Mouse (Mus musculus) testis, adult 2 months (tissue): ENCODE data around the gene Cop1. TPM values are rescaled to one million over a fixed set of nuclear protein-coding genes. Genes with fewer than 3 reads are reported as not detected.

Source experiments
- H3K27ac ChIP-seq: fragments of 200-500 bp; 2 replicates; pipeline ENCODE4 v1.5.1; 2012; ENCODE audit warnings: low read depth, low read length; ENCODE audit not compliant: control insufficient read depth, insufficient read depth
- H3K27me3 ChIP-seq: fragments of 200-500 bp; 2 replicates; pipeline ENCODE4 v1.6.1; 2012; ENCODE audit warnings: mild to moderate bottlenecking, low read length, moderate library complexity; ENCODE audit not compliant: control insufficient read depth, insufficient read depth
- H3K36me3 ChIP-seq: fragments of 200-500 bp; 2 replicates; pipeline ENCODE4 v1.6.1; 2012; ENCODE audit warnings: mild to moderate bottlenecking, low read length; ENCODE audit not compliant: control insufficient read depth, insufficient read depth
- H3K4me1 ChIP-seq: fragments of 200-500 bp; 2 replicates; pipeline ENCODE4 v1.6.1; 2012; ENCODE audit warnings: low read length; ENCODE audit not compliant: control insufficient read depth, insufficient read depth
- H3K4me3 ChIP-seq: fragments of 200-500 bp; 2 replicates; pipeline ENCODE4 v1.5.1; 2012; ENCODE audit warnings: low read depth, mild to moderate bottlenecking, low read length, moderate library complexity, mixed read lengths; ENCODE audit not compliant: control insufficient read depth
- CTCF ChIP-seq: fragments of 200-500 bp; IDR thresholded peaks from 2 replicates; pipeline ENCODE4 v1.5.1; 2012; ENCODE audit warnings: low read depth, mild to moderate bottlenecking, inconsistent platforms, low read length, moderate library complexity; ENCODE audit not compliant: control insufficient read depth, insufficient read depth, insufficient replicate concordance
- POLR2A ChIP-seq: fragments of 200-500 bp; IDR thresholded peaks from 2 replicates; pipeline ENCODE4 v1.6.1; 2012; ENCODE audit warnings: low read depth, mild to moderate bottlenecking, inconsistent platforms, low read length, moderate library complexity; ENCODE audit not compliant: control insufficient read depth
- polyA plus RNA-seq: library from polyadenylated mRNA; depleted of rRNA; stranded (reverse); fragments of >200 nt; gene quantifications from 2 replicates; pipeline ENCODE4 v1.2.3, GENCODE M21; 2012

The Cop1 gene
- polyA plus RNA-seq, 1 experiment, result 81.5 TPM

DNA sequence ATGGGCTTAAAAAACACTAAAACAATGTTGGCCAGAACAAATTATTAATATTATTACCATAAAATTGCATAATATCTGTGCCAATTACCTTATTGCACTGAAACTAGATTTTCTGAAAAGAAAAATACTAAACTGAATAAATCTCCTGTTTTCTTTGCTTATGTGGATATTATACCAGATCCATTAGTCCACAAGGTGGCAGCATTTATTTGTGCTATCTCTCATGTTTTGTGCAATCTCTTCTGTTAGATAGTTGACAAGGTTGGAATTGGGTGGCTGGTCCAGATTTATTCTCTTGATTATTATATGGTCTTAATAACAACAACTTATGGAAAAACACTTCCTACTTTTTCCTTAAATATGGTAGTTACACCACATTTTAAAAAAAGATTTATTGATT is 58.1 kb downstream of the Cop1 start:
- H3K4me3 ChIP-seq, result no peak overlapping the region
- H3K27me3 ChIP-seq, result no peaks in the 10 kb centered on the region
- no peak overlapping the region for H3K27ac ChIP-seq
- H3K4me1 ChIP-seq, result no peaks in the 10 kb centered on the region
- TF ChIP-seq POLR2A, result no peak
- no peak for TF ChIP-seq CTCF
- H3K36me3 ChIP-seq, result no peaks in the 10 kb centered on the region

DNA sequence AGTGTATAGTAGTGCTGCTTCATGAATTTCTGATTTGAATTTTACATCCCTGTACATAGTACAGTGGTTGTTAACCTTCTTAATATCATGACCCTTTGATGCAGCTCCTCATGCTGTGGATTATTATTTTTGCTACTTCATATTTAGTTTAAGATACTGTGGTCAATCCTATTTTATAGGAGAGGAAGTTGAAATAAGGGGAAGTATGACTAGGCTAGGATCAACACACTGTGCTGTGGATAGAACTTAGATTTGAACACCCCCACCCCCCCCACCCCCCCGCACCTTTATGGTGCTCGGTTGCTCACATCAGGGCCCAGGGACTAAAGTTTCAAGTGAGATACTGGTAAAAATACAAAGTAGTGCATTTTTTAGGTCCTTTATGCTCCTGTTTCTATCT is 58.7 kb downstream of the Cop1 start:
- H3K27me3 ChIP-seq, result no peaks in the 10 kb centered on the region
- no peak overlapping the region for H3K4me3 ChIP-seq
- no peak overlapping the region for H3K27ac ChIP-seq
- no peaks in the 10 kb centered on the region for H3K4me1 ChIP-seq
- H3K36me3 ChIP-seq, result no peaks in the 10 kb centered on the region
- TF ChIP-seq POLR2A, result no peak
- no peak for TF ChIP-seq CTCF

DNA sequence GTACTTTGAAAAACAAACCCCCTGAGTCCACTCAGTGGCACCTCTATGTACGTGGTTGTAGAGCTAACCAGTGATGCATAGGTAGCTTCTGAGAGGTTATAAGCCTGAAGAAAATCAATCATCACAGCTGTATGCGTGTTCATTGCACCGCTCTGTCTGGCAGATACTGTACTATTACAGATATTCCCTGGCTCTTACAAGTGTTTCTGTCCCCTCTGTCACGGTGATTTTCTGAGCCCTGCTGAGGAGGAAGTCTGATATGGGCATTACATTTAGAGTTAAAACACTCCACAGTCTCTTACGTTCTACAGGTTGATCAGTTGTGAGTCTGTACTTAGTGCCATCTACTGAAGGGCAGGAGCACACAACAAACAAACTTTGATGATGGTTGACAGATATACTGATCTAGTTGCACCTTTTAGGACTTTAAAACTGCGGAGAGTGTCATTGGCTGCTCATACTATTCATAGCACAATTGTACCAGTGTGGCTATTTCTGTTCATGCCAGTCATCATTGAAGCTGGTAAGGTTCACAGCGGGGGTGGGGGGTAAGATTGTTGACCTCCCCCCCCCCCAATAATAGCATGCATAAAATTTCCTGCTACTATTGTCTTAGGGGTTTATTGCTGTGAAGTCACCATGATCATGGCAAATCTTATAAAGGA is 69.4 kb downstream of the Cop1 start:
- TF ChIP-seq CTCF (no peak), POLR2A (no peak)
- Histone ChIP-seq H3K36me3 (no peaks in the 10 kb centered on the region), H3K27ac (no peak overlapping the region), H3K4me3 (no peak overlapping the region), H3K4me1 (no peaks in the 10 kb centered on the region), H3K27me3 (no peaks in the 10 kb centered on the region)

DNA sequence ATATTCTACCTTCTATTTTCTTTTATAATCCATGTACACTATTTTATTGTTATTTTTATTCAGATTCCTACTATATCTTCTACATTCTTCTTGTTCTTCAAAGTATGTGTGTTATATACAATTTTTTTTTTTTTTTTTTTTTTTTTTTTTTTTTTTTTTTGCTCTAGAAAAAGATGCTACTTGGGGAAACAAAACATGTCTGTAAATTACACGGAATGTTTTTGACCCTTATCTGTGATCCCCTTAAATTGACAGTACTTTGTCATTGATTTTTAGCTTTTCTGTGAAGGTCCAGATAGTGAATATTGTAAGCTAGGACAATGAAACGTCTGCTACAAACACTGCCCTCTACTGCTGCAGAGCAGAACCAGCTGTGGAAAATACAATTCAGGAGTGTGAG is 81.5 kb downstream of the Cop1 start:
- Histone ChIP-seq H3K36me3 (no peaks in the 10 kb centered on the region), H3K4me1 (no peaks in the 10 kb centered on the region), H3K27ac (no peak overlapping the region), H3K4me3 (no peak overlapping the region), H3K27me3 (no peaks in the 10 kb centered on the region)
- TF ChIP-seq POLR2A, result no peak
- no peak for TF ChIP-seq CTCF

DNA sequence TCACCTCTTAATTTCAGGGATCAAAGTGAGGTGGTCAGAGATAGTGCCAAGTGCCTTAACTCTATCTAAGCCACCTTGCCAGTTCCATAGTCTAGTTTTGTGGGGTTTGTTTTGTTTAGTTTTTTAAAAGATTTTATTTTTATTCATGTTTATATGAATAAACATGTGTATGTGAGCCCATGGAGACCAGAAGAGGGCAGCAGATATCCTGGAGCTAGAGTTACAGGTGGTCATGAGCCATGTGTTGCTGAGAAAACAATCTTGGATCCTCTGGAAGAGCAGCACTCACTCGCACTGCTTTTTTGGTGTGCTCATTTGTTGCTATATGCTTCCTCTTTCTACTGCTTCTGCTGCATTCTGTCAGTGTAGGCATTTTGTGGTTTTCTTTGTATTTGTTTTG is 90.5 kb downstream of the Cop1 start:
- no peak overlapping the region for H3K27ac ChIP-seq
- H3K4me3 ChIP-seq, result no peak overlapping the region
- no peaks in the 10 kb centered on the region for H3K27me3 ChIP-seq
- H3K36me3 ChIP-seq, result no peaks in the 10 kb centered on the region
- no peaks in the 10 kb centered on the region for H3K4me1 ChIP-seq
- TF ChIP-seq CTCF (no peak), POLR2A (no peak)

DNA sequence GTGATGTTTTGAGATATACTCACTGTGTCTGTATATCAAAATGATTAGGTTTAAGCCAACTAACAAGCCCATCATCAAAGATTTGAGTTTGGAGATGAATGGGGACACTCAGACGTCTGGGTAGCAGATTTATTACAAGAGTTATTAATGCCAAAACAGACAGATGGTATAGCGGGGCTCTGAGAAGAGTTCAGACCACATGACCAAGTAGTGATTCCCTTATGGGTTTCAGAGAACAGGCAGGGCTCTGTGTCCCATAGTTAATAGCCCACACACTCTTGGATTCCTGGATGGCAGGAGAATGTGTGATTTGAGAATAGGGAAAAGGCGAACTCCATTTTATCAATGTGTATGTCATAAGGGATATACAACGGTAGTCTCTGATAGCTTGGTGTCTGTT is 98.9 kb downstream of the Cop1 start:
- H3K36me3 ChIP-seq, result no peaks in the 10 kb centered on the region

DNA sequence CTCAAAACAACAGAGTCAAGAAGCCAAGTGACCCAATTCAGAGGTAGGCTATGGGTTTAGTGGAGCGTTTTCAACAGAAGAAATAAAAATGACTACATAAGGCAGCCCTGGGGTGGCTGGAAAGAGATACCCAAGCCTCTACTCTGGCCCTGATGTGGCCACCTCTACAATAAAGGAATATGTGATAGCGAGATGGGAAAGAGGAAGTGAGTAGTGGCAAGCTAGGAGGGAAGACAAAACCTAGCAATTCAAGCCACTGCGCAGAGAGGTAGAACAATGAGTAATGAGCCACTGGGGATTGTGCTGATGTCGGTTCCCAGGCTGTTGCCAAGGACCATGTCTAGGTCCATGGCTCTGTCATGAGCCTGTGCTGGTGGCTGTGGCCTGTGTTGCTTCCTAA is 102.0 kb downstream of the Cop1 start:
- Histone ChIP-seq H3K27me3 (no peaks in the 10 kb centered on the region), H3K36me3 (no peaks in the 10 kb centered on the region), H3K4me3 (no peak overlapping the region), H3K4me1 (no peaks in the 10 kb centered on the region), H3K27ac (no peak overlapping the region)
- TF ChIP-seq CTCF (no peak), POLR2A (no peak)

More for the DNA sequence above, 98.9 kb downstream of the Cop1 start:
- H3K27ac ChIP-seq, result no peak overlapping the region
- no peak for TF ChIP-seq CTCF
- no peak for TF ChIP-seq POLR2A
- no peaks in the 10 kb centered on the region for H3K4me1 ChIP-seq
- H3K27me3 ChIP-seq, result no peaks in the 10 kb centered on the region
- no peak overlapping the region for H3K4me3 ChIP-seq

DNA sequence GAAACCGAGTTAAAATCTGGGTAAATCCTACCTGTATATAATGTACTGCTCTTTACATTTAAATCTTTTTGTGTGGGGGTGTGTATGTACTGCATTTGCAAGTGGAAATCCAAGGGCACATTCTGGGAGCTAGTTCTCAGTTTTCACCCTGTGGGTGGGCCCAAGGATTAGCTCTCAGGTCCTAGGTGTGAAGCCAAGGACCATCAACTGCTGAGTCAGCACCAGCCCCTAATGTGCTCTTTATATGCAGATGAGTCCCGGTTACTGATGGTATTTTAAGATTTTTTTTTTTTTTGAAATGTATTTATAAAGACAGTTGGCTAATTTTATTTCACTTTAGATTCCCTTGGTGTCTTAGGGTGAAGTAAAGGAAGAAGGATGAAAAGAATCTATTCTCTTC is 110.2 kb downstream of the Cop1 start:
- Histone ChIP-seq H3K27ac (no peak overlapping the region), H3K4me1 (no peaks in the 10 kb centered on the region), H3K27me3 (no peaks in the 10 kb centered on the region), H3K4me3 (no peak overlapping the region), H3K36me3 (no peaks in the 10 kb centered on the region; the same call in 1 of the 2 replicates)
- TF ChIP-seq POLR2A (no peak), CTCF (no peak)
